Mouse (Mus musculus) brown adipose tissue, adult 24 weeks (tissue): ENCODE data around the gene Acmsd. TPM values are rescaled to one million over a fixed set of nuclear protein-coding genes. Genes with fewer than 3 reads are reported as not detected.

Experiments used
- H3K27ac ChIP-seq: fragments of 200-500 bp; replicated peaks from 2 replicates; pipeline ENCODE4 v1.5.1; 2012; ENCODE audit warnings: low read depth, mild to moderate bottlenecking, low read length
- H3K4me1 ChIP-seq: fragments of 200-500 bp; 2 replicates; pipeline ENCODE4 v1.6.1; 2012; ENCODE audit warnings: low read length, mixed read lengths; ENCODE audit not compliant: control insufficient read depth, insufficient read depth, insufficient read length
- H3K4me3 ChIP-seq: fragments of 200-500 bp; 2 replicates; pipeline ENCODE4 v1.5.1; 2012; ENCODE audit warnings: low read depth, mild to moderate bottlenecking, low read length, moderate library complexity; ENCODE audit not compliant: insufficient read depth
- polyA plus RNA-seq: library from polyadenylated mRNA; stranded (reverse); fragments of >200 nt; gene quantifications from 2 replicates; pipeline ENCODE4 v1.2.4, GENCODE M21; 2012; ENCODE audit not compliant: missing spikeins, insufficient read depth, insufficient read length

Acmsd gene
- polyA plus RNA-seq = not detected in 2 replicates

- H3K4me3 ChIP-seq = no peak within 1 kb of the TSS
- no peak within 1 kb of the TSS for H3K27ac ChIP-seq
- H3K4me1 ChIP-seq = no peaks in the 10 kb centered on the region
Measured at GRCm38 (mm10) chr1:127729096-127729495, at the start of gene Acmsd. Gene Acmsd (plus strand): TSS chr1:127729413.

GRCm38 (mm10) chr1:127679498-127680133, 49.6 kb upstream of the Acmsd start, which contains the start of gene Tmem163:
Gene Tmem163 (minus strand): TSS chr1:127679548.
- no peak within 1 kb of the TSS for H3K27ac ChIP-seq
- no peak within 1 kb of the TSS for H3K4me3 ChIP-seq
- no peaks in the 10 kb centered on the region for H3K4me1 ChIP-seq

- Histone ChIP-seq H3K4me1 (no peaks in the 10 kb centered on the region), H3K4me3 (no peak overlapping the region), H3K27ac (no peak overlapping the region)
Measured at GRCm38 (mm10) chr1:127696533-127696932, 32.7 kb upstream of the Acmsd start.

GRCm38 (mm10) chr1:127702187-127702586, 27.0 kb upstream of the Acmsd start:
- Histone ChIP-seq H3K4me1 (no peaks in the 10 kb centered on the region), H3K27ac (no peak overlapping the region), H3K4me3 (no peak overlapping the region)

- H3K27ac ChIP-seq = no peak overlapping the region
- H3K4me1 ChIP-seq = no peaks in the 10 kb centered on the region
- H3K4me3 ChIP-seq = no peak overlapping the region
Measured at GRCm38 (mm10) chr1:127706269-127706668, 22.9 kb upstream of the Acmsd start.

- Histone ChIP-seq H3K27ac (no peak overlapping the region), H3K4me3 (no peak overlapping the region), H3K4me1 (no peaks in the 10 kb centered on the region)
Measured at GRCm38 (mm10) chr1:127716441-127716840, 12.8 kb upstream of the Acmsd start.

GRCm38 (mm10) chr1:127718290-127718689, 10.9 kb upstream of the Acmsd start:
- H3K27ac ChIP-seq = no peak overlapping the region
- H3K4me1 ChIP-seq = no peaks in the 10 kb centered on the region

GRCm38 (mm10) chr1:127723596-127723995, 5.6 kb upstream of the Acmsd start:
- H3K4me3 ChIP-seq = no peak overlapping the region
- H3K27ac ChIP-seq = no peak overlapping the region
- no peaks in the 10 kb centered on the region for H3K4me1 ChIP-seq

More at GRCm38 (mm10) chr1:127718290-127718689, 10.9 kb upstream of the Acmsd start:
- no peak overlapping the region for H3K4me3 ChIP-seq

GRCm38 (mm10) chr1:127731086-127731485, 1.9 kb downstream of the Acmsd start:
- Histone ChIP-seq H3K27ac (no peak overlapping the region), H3K4me1 (no peaks in the 10 kb centered on the region), H3K4me3 (no peak overlapping the region)

GRCm38 (mm10) chr1:127732435-127732834, 3.2 kb downstream of the Acmsd start:
- no peak overlapping the region for H3K27ac ChIP-seq
- H3K4me1 ChIP-seq = no peaks in the 10 kb centered on the region
- H3K4me3 ChIP-seq = no peak overlapping the region

- H3K4me3 ChIP-seq = no peak overlapping the region
- H3K27ac ChIP-seq = no peak overlapping the region
- no peaks in the 10 kb centered on the region for H3K4me1 ChIP-seq
Measured at GRCm38 (mm10) chr1:127732841-127733240, 3.6 kb downstream of the Acmsd start.

- Histone ChIP-seq H3K27ac (no peak overlapping the region), H3K4me1 (no peaks in the 10 kb centered on the region), H3K4me3 (no peak overlapping the region)
Measured at GRCm38 (mm10) chr1:127735356-127735755, 6.1 kb downstream of the Acmsd start.

- H3K27ac ChIP-seq = no peak overlapping the region
- H3K4me3 ChIP-seq = no peak overlapping the region
Measured at GRCm38 (mm10) chr1:127750401-127751102, 21.3 kb downstream of the Acmsd start.

GRCm38 (mm10) chr1:127755806-127756205, 26.6 kb downstream of the Acmsd start:
- Histone ChIP-seq H3K4me3 (no peak overlapping the region), H3K27ac (no peak overlapping the region), H3K4me1 (no peaks in the 10 kb centered on the region)

More at GRCm38 (mm10) chr1:127750401-127751102, 21.3 kb downstream of the Acmsd start:
- no peaks in the 10 kb centered on the region for H3K4me1 ChIP-seq

- Histone ChIP-seq H3K27ac (no peak overlapping the region), H3K4me3 (no peak overlapping the region), H3K4me1 (no peaks in the 10 kb centered on the region)
Measured at GRCm38 (mm10) chr1:127756331-127757163, 27.3 kb downstream of the Acmsd start.
